Mouse (Mus musculus): ENCODE data around the gene Klf12.

Klf12 gene

GRCm38 (mm10) chr14:100041823-100042222 is 242.7 kb downstream of the Klf12 start:
- no peak for DNase-seq (ENCODE audit: low spot score)

DNA sequence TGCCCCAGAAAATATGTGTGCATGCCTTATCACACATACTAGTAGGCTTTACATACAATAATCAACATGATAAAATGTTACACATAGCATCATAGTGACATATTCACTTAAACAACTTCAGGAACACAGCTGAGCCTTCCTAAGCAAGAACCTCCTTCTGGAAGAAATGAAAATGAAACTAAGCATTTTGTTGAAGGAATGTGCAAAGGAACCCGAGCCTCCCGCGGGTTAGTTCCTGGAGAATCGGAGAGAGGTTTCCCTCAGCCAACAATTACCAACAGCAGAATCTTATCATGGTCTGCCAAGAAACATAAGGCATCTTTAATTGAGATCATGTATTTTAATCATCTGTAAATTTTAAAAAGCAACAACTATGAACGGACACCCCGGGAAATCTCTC is 257.8 kb downstream of the Klf12 start:
- no peak for DNase-seq (ENCODE audit: low spot score)

DNA sequence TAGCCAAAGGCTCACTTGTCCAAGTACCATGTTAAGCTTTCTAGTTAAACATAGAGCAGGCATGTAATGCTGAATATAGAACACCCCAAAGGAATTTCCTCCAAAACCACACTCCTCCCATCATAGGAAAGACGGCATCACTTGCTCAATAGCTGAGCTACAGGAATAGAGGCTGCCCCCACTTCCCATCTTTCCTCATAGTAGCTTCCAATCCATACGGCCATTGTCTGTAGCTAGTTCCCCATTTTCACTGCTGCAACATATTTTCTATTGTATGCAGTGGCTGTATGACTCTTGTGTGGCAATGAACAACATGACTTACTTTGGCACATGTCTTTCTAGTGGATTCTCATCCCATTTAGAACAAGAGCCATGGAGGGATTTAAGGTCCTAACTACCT is 267.3 kb downstream of the Klf12 start:
- DNase-seq (ENCODE audit: low spot score) = no peak

DNA sequence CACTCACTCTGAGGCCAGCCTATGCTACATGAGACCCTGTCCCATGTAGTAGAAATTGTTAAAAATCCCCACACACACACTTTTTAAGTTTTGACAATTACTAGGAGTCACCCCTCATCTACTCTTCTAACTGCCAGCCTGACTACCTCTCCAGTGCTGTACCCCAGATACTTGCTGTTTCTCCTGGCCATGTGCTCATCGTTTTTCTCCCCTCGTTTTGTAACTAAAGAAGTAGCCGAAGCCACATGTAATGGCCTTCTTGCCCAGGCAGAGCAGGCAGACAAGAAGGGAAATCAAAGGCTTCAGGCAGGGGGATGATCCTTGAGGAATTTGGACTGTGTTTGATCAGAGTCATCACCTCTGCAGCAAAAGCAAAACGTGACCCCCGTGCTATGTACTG is 274.0 kb downstream of the Klf12 start:
- DNase-seq (ENCODE audit: low spot score) = no peak

- peak; percentile 38 for DNase-seq (ENCODE audit: low spot score)
Measured at GRCm38 (mm10) chr14:100009790-100010382, 274.6 kb downstream of the Klf12 start.

GRCm38 (mm10) chr14:99983510-99983909 is 301.0 kb downstream of the Klf12 start:
- DNase-seq (ENCODE audit: low spot score) = no peak

GRCm38 (mm10) chr14:99981209-99981608 is 303.3 kb downstream of the Klf12 start:
- DNase-seq (ENCODE audit: low spot score) = no peak

GRCm38 (mm10) chr14:99967920-99968319 is 316.6 kb downstream of the Klf12 start:
- no peak for DNase-seq (ENCODE audit: low spot score)

DNA sequence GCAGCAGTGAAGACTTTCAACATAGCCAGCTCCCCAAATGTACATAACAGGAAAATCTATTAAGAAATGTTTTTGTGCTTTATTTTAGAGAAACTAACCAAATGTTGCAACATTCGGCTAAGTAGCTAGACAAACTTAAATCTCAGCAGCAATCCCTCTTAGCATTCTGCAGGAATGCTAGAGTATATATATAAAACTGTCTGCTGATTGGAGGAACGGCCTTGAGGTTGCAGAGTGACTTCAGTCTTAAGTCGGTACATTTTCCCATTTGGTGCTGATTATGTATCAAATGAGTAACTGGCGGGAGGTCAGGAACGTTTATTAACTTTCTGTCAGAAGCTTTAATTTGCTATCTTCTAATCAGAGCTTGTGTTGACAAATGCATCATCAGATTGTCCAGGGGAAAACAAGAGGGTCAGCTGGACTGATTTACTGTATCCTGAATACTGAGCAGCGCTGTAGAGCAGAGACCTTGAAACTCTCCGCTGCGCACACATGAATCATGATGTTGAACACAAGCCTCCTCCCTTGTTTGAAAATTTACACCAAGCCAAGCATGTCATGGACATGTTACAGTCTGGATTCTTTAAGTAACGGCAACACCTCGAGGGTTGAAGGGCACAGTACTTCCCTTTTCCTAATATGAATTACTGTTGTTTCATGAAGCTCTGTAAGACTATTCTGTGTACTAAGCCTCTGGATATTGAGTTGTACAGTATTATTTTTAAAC is 323.8 kb downstream of the Klf12 start:
- DNase-seq (ENCODE audit: low spot score) = no peak

DNA sequence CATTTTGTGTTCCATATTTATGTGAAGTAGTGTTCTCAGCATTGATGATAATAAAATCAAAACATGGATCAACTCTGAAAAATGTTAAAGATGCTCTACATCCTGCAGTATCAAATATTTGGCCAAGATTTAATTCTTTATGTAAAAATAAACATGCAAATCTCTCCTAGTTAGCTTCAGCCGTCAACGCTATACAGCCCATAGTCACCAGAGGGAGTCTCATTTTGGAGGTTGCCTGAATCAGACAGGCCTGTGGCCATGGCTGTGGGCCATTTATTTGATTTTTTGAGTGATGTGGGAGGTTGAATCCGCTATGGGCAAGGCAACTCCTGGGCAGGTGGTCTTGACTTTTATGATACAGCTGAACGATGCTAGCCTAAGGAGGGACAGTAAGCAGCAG is 329.3 kb downstream of the Klf12 start:
- DNase-seq (ENCODE audit: low spot score) = no peak

- DNase-seq (ENCODE audit: low spot score) = no peak
Measured at GRCm38 (mm10) chr14:99944221-99945108, 340.0 kb downstream of the Klf12 start.

DNA sequence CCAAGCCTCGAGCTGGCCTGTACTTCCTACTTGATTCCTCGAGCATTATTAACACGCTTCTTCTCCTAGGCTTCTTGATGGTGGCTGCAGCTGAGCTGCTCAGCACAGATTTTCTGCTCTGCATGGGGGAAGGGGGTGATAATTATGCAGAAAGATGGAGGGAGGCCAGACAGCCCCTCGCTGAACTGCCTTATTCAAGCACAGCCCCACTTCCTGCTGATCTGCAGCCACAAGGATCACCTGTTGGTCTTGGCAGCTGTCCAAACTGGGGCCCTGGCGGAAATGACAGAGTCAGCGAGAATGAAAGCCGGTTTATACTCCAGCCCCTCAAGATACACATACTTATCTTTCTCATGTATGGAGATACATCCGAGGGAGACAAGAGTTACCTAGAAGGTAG is 341.3 kb downstream of the Klf12 start:
- DNase-seq (ENCODE audit: low spot score) = peak; percentile 34

GRCm38 (mm10) chr14:99933456-99933855 is 351.0 kb downstream of the Klf12 start:
- DNase-seq (ENCODE audit: low spot score) = no peak

- peak; percentile 72 for DNase-seq (ENCODE audit: low spot score)
Measured at GRCm38 (mm10) chr14:99931879-99932278, 352.6 kb downstream of the Klf12 start.

DNA sequence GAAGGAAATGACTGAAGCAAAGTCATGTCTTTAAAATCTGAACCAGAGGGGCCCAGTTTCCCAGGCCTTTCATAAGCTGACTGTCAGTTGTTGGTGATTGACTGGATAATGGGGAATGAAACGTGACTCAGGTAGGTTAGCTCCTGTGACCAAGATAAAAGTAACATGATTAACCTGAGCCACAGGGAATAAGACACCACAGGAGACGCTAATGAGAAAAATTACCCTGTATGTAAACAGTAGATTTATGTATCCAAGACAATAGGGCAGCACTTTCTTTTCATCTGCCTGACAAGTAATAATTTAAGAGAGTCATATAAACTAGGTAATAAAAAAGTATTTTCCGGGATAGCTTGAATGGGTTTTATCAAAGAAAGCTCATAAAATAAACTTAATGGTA is 372.6 kb downstream of the Klf12 start:
- DNase-seq (ENCODE audit: low spot score) = no peak

GRCm38 (mm10) chr14:99910876-99911275 is 373.6 kb downstream of the Klf12 start:
- no peak for DNase-seq (ENCODE audit: low spot score)

- no peak for DNase-seq (ENCODE audit: low spot score)
Measured at GRCm38 (mm10) chr14:99900902-99901301, 383.6 kb downstream of the Klf12 start.

DNA sequence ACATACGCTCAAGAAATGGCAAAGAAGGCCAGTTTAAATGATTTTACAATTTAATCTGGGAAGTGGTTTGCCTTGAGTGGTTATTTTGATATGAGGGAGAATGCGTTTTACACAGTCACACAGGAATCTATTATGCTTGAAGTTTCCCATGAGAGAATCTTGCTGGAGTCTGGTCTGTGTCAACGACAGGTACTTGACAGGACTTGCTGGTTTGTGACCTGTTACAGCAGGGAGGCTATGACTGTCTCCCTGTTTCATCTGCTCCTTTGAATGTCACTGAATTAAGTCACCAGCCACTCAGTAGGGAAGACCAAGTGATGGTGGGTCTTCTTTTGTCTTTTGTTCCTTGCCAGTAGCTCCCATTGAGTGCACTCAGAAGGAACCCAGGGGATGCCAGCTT is 385.6 kb downstream of the Klf12 start:
- DNase-seq (ENCODE audit: low spot score) = peak; percentile 81

DNA sequence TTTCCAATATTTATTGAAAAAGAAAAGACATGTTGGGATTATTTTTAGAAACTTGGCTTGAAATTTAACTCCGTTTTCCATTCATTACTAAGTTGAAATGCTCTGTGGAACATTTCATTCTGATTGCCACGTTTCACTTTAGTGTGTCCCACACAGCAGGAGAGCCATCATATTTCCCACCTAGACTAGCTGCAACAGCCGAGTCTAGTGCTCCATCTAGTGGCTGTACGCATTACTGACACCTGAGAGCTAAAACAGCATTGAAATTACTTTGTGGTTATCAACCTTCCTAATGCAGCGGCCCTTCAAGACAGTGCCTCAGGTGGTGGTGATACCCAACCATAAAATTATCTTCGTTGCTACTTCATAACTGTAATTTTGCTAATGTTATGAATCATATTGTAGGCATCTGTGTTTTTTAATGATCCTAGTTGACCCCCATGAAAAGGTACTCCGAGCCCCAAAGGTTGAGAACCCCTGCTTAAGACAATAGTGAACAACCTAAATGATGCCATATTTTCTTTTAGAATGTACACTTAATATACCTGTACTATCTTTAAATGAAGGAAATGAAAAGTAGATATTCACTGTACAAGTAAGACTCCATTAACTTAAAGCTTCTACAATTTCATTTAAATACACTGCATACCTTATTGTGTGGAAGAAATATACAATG is 389.6 kb downstream of the Klf12 start:
- peak; percentile 85 for DNase-seq (ENCODE audit: low spot score)

DNA sequence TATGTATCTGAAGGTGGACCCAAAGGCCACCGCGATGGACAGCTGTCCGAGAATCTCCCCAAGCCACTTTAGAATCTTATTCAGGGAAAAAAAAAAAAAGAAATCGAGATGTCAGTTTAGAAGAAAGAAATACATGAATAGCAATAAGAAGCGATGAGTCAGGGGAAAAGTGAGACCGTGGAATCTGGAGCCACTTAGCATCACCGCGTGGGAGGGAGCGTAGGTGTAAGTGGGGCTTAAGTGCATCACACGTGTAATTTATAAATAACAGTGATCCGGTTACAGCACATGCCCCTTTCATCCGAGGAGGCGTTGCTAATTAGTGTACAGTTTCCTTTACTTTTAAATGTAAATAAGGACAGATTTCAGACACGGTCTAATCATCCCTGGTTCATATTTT is 390.4 kb downstream of the Klf12 start:
- peak; percentile 20 for DNase-seq (ENCODE audit: low spot score)

- DNase-seq (ENCODE audit: low spot score) = no peak
Measured at GRCm38 (mm10) chr14:99886503-99886902, 398.0 kb downstream of the Klf12 start.

DNA sequence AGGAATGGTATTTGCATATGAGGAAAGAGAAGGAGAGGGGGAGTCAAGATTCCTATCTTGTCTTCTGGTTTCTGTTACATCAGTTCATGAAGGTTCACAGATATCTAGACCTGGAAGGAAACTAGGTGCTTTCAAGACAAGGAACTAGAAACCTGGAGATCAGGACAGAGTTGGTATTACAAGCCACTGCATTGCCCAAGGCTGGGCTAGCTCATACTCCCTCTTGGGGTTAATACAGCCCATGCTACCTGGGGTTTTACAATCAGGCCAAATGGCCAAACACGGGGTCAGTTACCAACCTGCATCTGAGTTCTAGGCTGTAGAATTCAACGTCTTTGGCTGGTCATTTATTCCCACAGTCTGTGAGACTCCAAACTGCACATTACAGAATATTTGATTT is 398.9 kb downstream of the Klf12 start:
- no peak for DNase-seq (ENCODE audit: low spot score)
